Mouse (Mus musculus) intestine, embryonic 15.5 days (tissue): ENCODE results near the gene Lysmd3. TPM values are rescaled to one million over a fixed set of nuclear protein-coding genes. Genes with fewer than 3 reads are reported as not detected.
"Not testable (repeated sequence)": the region's sequence is repeated elsewhere in the genome, so short reads cannot be mapped to it uniquely, and the experiment has no call there.

Source experiments
- ATAC-seq: fragments of 200-750 bp; cut with Nextera tagmentation; 2 replicates; pipeline ENCODE4 v1.8.0; 2017; ENCODE audit warnings: moderate TSS enrichment, moderate library complexity
- H3K27ac ChIP-seq: fragments of 300-500 bp; sonication (generic); 2 replicates; pipeline ENCODE4 v1.5.1; 2015; ENCODE audit warnings: mild to moderate bottlenecking, inconsistent platforms
- H3K27me3 ChIP-seq: fragments of 300-500 bp; sonication (generic); replicated peaks from 2 replicates; pipeline ENCODE4 v1.6.1; 2015; ENCODE audit warnings: inconsistent platforms
- H3K36me3 ChIP-seq: fragments of 300-500 bp; sonication (generic); 2 replicates; pipeline ENCODE4 v1.6.1; 2015; ENCODE audit warnings: inconsistent platforms
- H3K4me1 ChIP-seq: fragments of 300-500 bp; sonication (generic); replicated peaks from 2 replicates; pipeline ENCODE4 v1.6.1; 2015; ENCODE audit warnings: inconsistent platforms
- H3K4me2 ChIP-seq: fragments of 300-500 bp; sonication (generic); replicated peaks from 2 replicates; pipeline ENCODE4 v1.6.1; 2015; ENCODE audit warnings: mild to moderate bottlenecking, inconsistent platforms
- H3K4me3 ChIP-seq: fragments of 300-500 bp; sonication (generic); replicated peaks from 2 replicates; pipeline ENCODE4 v1.5.1; 2015; ENCODE audit warnings: inconsistent platforms
- H3K9ac ChIP-seq: fragments of 300-500 bp; sonication (generic); 2 replicates; pipeline ENCODE4 v1.6.1; 2015; ENCODE audit warnings: inconsistent platforms
- H3K9me3 ChIP-seq: fragments of 300-500 bp; sonication (generic); 2 replicates; pipeline ENCODE4 v1.6.1; 2016; ENCODE audit warnings: inconsistent platforms
- WGBS: fragments of 180-500 bp; shearing (Covaris S2); methylation state at CpG from one replicate; pipeline ENCODE4 v1.1.7; 2015; 5-methylcytosine and 5-hydroxymethylcytosine counted together
- polyA plus RNA-seq: library from polyadenylated mRNA; unstranded; fragments of >200 nt; fragmentation: Nextera tagmentation; extraction: Ambion mirVana; gene quantifications from 2 replicates; pipeline ENCODE4 v1.2.1, GENCODE M21; 2015

The Lysmd3 gene
- polyA plus RNA-seq, 1 experiment from 2014 or later, result 25.2 TPM

DNA sequence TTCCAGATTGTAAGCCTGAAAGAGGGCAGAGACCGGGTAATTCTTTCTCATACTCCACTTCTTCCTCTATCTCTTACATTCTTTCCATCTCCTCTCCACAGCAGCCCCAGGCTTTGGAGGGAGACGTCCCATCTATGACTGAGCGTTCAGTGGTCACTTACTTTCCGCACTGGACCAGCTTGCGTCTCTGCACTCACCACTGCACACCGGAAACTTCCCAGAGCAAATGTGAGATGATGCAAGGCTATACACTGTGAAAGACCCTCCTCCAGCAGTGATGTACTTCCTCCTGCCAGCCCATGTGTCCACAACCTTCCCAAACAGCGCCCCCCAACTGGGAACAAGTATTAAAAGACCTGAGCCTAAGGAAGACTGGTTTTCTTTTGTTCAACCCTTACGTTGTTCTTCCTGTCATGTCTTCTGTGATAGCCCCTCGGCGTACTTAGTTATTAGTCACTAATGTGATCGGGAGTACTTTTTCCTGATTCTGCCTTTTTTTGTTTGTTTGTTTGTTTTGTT, 13.4 kb upstream of the Lysmd3 start:
- 0 out of 2 replicates have a peak, but pooled peaks cover 2% of the 10 kb centered on the region for H3K4me1 ChIP-seq

GRCm38 (mm10) chr13:81646348-81646747, 11.1 kb upstream of the Lysmd3 start:
- Histone ChIP-seq H3K4me3 (no peak overlapping the region), H3K9ac (no peak overlapping the region), H3K4me2 (no peak overlapping the region), H3K36me3 (no peaks in the 10 kb centered on the region), H3K9me3 (no peaks in the 10 kb centered on the region), H3K27me3 (no peaks in the 10 kb centered on the region), H3K4me1 (no peaks in the 10 kb centered on the region), H3K27ac (no peak overlapping the region)
- no peak for ATAC-seq
- 79% methylated on average over 6 of the region's 6 CpGs for WGBS

More for the DNA sequence above, 13.4 kb upstream of the Lysmd3 start:
- Histone ChIP-seq H3K36me3 (no peaks in the 10 kb centered on the region), H3K9me3 (no peaks in the 10 kb centered on the region), H3K4me3 (no peak overlapping the region), H3K27ac (no peak overlapping the region), H3K27me3 (no peaks in the 10 kb centered on the region), H3K4me2 (no peak overlapping the region), H3K9ac (no peak overlapping the region)
- 87% methylated on average over 11 of the region's 11 CpGs for WGBS
- ATAC-seq, result no peak

- 86% methylated on average over 5 of the region's 6 CpGs for WGBS
These were observed 7.1 kb upstream of the Lysmd3 start for GRCm38 (mm10) chr13:81650382-81650781.

GRCm38 (mm10) chr13:81656091-81656850, 1.2 kb upstream of the Lysmd3 start:
- H3K27me3 ChIP-seq, result no peaks in the 10 kb centered on the region
- no peak for ATAC-seq
- H3K9ac ChIP-seq, result no peak overlapping the region
- H3K9me3 ChIP-seq, result no peaks in the 10 kb centered on the region
- 0 out of 2 replicates have a peak overlapping the region, but pooled peaks have one; percentile 14 for H3K4me2 ChIP-seq
- WGBS, result 26% methylated on average over 14 of the region's 14 CpGs
- H3K4me3 ChIP-seq, result no peak overlapping the region
- no peak overlapping the region for H3K27ac ChIP-seq
- 0 out of 2 replicates have a peak, but pooled peaks cover 4% of the 10 kb centered on the region for H3K4me1 ChIP-seq
- no peaks in the 10 kb centered on the region for H3K36me3 ChIP-seq

More at GRCm38 (mm10) chr13:81650382-81650781, 7.1 kb upstream of the Lysmd3 start:
- not testable (repeated sequence) for H3K27ac ChIP-seq, H3K27me3 ChIP-seq, H3K4me2 ChIP-seq, H3K4me1 ChIP-seq, H3K36me3 ChIP-seq, H3K9ac ChIP-seq, H3K9me3 ChIP-seq, H3K4me3 ChIP-seq, ATAC-seq

- ATAC-seq, result no peak
- 18% methylated on average over 5 of the region's 5 CpGs for WGBS
- peak overlapping the region; percentile 41 for H3K9ac ChIP-seq
These were observed 484 bp upstream of the Lysmd3 start for GRCm38 (mm10) chr13:81657008-81657350.

GRCm38 (mm10) chr13:81658053-81658752, 740 bp downstream of the Lysmd3 start:
- Histone ChIP-seq H3K27ac (peak overlapping the region; percentile 84), H3K36me3 (no peaks in the 10 kb centered on the region), H3K4me1 (0 out of 2 replicates have a peak, but pooled peaks cover 4% of the 10 kb centered on the region), H3K4me2 (peak overlapping the region; percentile 61), H3K9ac (peak overlapping the region; percentile 79), H3K9me3 (no peaks in the 10 kb centered on the region), H3K4me3 (peak overlapping the region; percentile 79), H3K27me3 (no peaks in the 10 kb centered on the region)
- 3% methylated on average over 21 of the region's 21 CpGs for WGBS
- peak; percentile 11 for ATAC-seq

More at GRCm38 (mm10) chr13:81657008-81657350, 484 bp upstream of the Lysmd3 start:
- Histone ChIP-seq H3K4me1 (0 out of 2 replicates have a peak, but pooled peaks cover 4% of the 10 kb centered on the region), H3K4me2 (peak overlapping the region; percentile 61), H3K27ac (peak overlapping the region; percentile 81), H3K9me3 (no peaks in the 10 kb centered on the region), H3K4me3 (peak overlapping the region; percentile 79), H3K36me3 (no peaks in the 10 kb centered on the region), H3K27me3 (no peaks in the 10 kb centered on the region)

- Histone ChIP-seq H3K4me3 (no peak overlapping the region), H3K4me1 (0 out of 2 replicates have a peak, but pooled peaks cover 3% of the 10 kb centered on the region), H3K27ac (no peak overlapping the region), H3K36me3 (0 out of 2 replicates have a peak, but pooled peaks cover 9% of the 10 kb centered on the region), H3K27me3 (no peaks in the 10 kb centered on the region), H3K4me2 (no peak overlapping the region), H3K9me3 (no peaks in the 10 kb centered on the region), H3K9ac (no peak overlapping the region)
- peak; percentile 56; the same call in 1 of the 2 replicates for ATAC-seq
- 87% methylated on average over 12 of the region's 12 CpGs for WGBS
These were observed 6.3 kb downstream of the Lysmd3 start for GRCm38 (mm10) chr13:81663566-81664330.

GRCm38 (mm10) chr13:81664331-81664698, 6.9 kb downstream of the Lysmd3 start:
- Histone ChIP-seq H3K4me1 (no peaks in the 10 kb centered on the region), H3K9ac (no peak overlapping the region), H3K4me3 (no peak overlapping the region), H3K27me3 (no peaks in the 10 kb centered on the region), H3K9me3 (no peaks in the 10 kb centered on the region), H3K36me3 (0 out of 2 replicates have a peak, but pooled peaks cover 11% of the 10 kb centered on the region), H3K4me2 (no peak overlapping the region), H3K27ac (no peak overlapping the region)
- 90% methylated on average over 5 of the region's 5 CpGs for WGBS
- ATAC-seq, result peak; percentile 84

- Histone ChIP-seq H3K9ac (no peak overlapping the region), H3K9me3 (no peaks in the 10 kb centered on the region), H3K4me1 (no peaks in the 10 kb centered on the region), H3K27me3 (no peaks in the 10 kb centered on the region), H3K36me3 (0 out of 2 replicates have a peak, but pooled peaks cover 16% of the 10 kb centered on the region), H3K27ac (no peak overlapping the region), H3K4me2 (no peak overlapping the region), H3K4me3 (no peak overlapping the region)
- no peak for ATAC-seq
- WGBS, result 84% methylated on average over 5 of the region's 5 CpGs
These were observed 10.2 kb downstream of the Lysmd3 start for GRCm38 (mm10) chr13:81667713-81668112.

GRCm38 (mm10) chr13:81675333-81675732, 17.9 kb downstream of the Lysmd3 start:
- no peak overlapping the region for H3K9ac ChIP-seq
- 77% methylated on average over 8 of the region's 8 CpGs for WGBS
- no peak for ATAC-seq
- no peak overlapping the region for H3K27ac ChIP-seq
- H3K36me3 ChIP-seq, result no peaks in the 10 kb centered on the region
- H3K4me3 ChIP-seq, result no peak overlapping the region
- no peak overlapping the region for H3K4me2 ChIP-seq
- H3K4me1 ChIP-seq, result no peaks in the 10 kb centered on the region
- no peaks in the 10 kb centered on the region for H3K27me3 ChIP-seq
- no peaks in the 10 kb centered on the region for H3K9me3 ChIP-seq

DNA sequence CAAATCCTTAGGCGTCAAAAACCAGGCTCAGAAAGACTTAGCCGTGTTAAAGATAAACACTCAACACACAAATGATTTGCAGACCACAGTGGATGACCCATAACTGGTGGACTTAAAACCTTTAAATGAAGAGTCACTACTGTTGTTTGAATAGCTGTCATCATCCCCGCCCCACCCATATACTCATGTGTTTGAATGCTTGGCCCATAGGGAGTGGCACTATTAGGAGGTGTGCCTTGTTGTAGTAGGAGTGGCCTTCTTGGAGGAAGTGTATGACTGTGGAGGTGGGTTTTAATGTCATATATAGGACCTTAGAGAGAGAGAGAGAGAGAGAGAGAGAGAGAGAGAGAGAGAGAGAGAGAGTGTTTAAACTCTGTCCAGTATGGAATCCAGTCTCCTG, 25.6 kb downstream of the Lysmd3 start:
- peak; percentile 62 for ATAC-seq
- H3K27me3 ChIP-seq, result no peaks in the 10 kb centered on the region
- no peaks in the 10 kb centered on the region for H3K4me1 ChIP-seq
- no peak overlapping the region for H3K4me2 ChIP-seq
- no peak overlapping the region for H3K9ac ChIP-seq
- H3K4me3 ChIP-seq, result no peak overlapping the region
- H3K27ac ChIP-seq, result no peak overlapping the region
- no peaks in the 10 kb centered on the region for H3K9me3 ChIP-seq
- 82% methylated on average over 3 of the region's 3 CpGs for WGBS
- no peaks in the 10 kb centered on the region for H3K36me3 ChIP-seq

- Histone ChIP-seq H3K4me3 (no peak overlapping the region), H3K36me3 (no peaks in the 10 kb centered on the region), H3K4me2 (no peak overlapping the region), H3K9me3 (no peaks in the 10 kb centered on the region), H3K27me3 (no peaks in the 10 kb centered on the region), H3K9ac (no peak overlapping the region), H3K4me1 (no peaks in the 10 kb centered on the region), H3K27ac (no peak overlapping the region)
- WGBS, result 75% methylated on average over 5 of the region's 5 CpGs
- ATAC-seq, result no peak
These were observed 26.8 kb downstream of the Lysmd3 start for GRCm38 (mm10) chr13:81684258-81684657.
